Mouse (Mus musculus) kidney, embryonic 14.5 days (tissue): Measurements from ENCODE around the gene Nell2. TPM values are rescaled to one million over a fixed set of nuclear protein-coding genes. Genes with fewer than 3 reads are reported as not detected.

Experiments used
- ATAC-seq: fragments of 200-750 bp; cut with Nextera tagmentation; 2 replicates; pipeline ENCODE4 v1.8.0; 2017; ENCODE audit warnings: moderate number of reproducible peaks, mild to moderate bottlenecking, moderate TSS enrichment, moderate library complexity; ENCODE audit not compliant: low FRiP score, low TSS enrichment
- H3K27ac ChIP-seq: fragments of 300-500 bp; sonication (generic); 2 replicates; pipeline ENCODE4 v1.5.1; 2014; ENCODE audit warnings: low read depth, mild to moderate bottlenecking, low read length, moderate library complexity, mixed read lengths
- H3K27me3 ChIP-seq: fragments of 300-500 bp; sonication (generic); 2 replicates; pipeline ENCODE4 v1.6.1; 2014; ENCODE audit warnings: mild to moderate bottlenecking, low read length; ENCODE audit not compliant: control insufficient read depth, insufficient read depth
- H3K36me3 ChIP-seq: fragments of 300-500 bp; sonication (generic); 2 replicates; pipeline ENCODE4 v1.6.1; 2014; ENCODE audit warnings: low read length, mixed read lengths; ENCODE audit not compliant: control insufficient read depth, insufficient read depth
- H3K4me1 ChIP-seq: fragments of 300-500 bp; sonication (generic); 2 replicates; pipeline ENCODE4 v1.6.1; 2014; ENCODE audit warnings: low read length, mixed read lengths; ENCODE audit not compliant: control insufficient read depth, insufficient read depth
- H3K4me2 ChIP-seq: fragments of 300-500 bp; sonication (generic); replicated peaks from 2 replicates; pipeline ENCODE4 v1.6.1; 2014; ENCODE audit warnings: low read depth, mild to moderate bottlenecking, low read length
- H3K4me3 ChIP-seq: fragments of 300-500 bp; sonication (generic); 2 replicates; pipeline ENCODE4 v1.5.1; 2014; ENCODE audit warnings: mild to moderate bottlenecking, low read length
- H3K9ac ChIP-seq: fragments of 300-500 bp; sonication (generic); 2 replicates; pipeline ENCODE4 v1.6.1; 2014; ENCODE audit warnings: low read depth, mild to moderate bottlenecking, low read length, moderate library complexity
- H3K9me3 ChIP-seq: fragments of 300-500 bp; sonication (generic); 2 replicates; pipeline ENCODE4 v1.6.1; 2016; ENCODE audit warnings: low read length; ENCODE audit not compliant: control insufficient read depth
- WGBS: fragments of 180-500 bp; shearing (Covaris S2); extraction: QIAGEN DNeasy Blood & Tissue Kit; methylation state at CpG from one replicate; pipeline ENCODE4 v1.1.7; 2014; 5-methylcytosine and 5-hydroxymethylcytosine counted together
- polyA plus RNA-seq: library from polyadenylated mRNA; unstranded; fragments of >200 nt; fragmentation: Nextera tagmentation; extraction: Ambion mirVana; gene quantifications from 2 replicates; pipeline ENCODE4 v1.2.1, GENCODE M21; 2014

Nell2 gene
- polyA plus RNA-seq, 1 experiment from 2014 or later: 11.2 TPM

- 78% methylated on average over 2 of the region's 2 CpGs for WGBS
- ATAC-seq: no peak
- H3K4me3 ChIP-seq: no peak overlapping the region
- H3K4me2 ChIP-seq: no peak overlapping the region
- no peaks in the 10 kb centered on the region for H3K36me3 ChIP-seq
- no peaks in the 10 kb centered on the region for H3K9me3 ChIP-seq
- no peak overlapping the region for H3K27ac ChIP-seq
- no peaks in the 10 kb centered on the region for H3K27me3 ChIP-seq
- H3K9ac ChIP-seq: no peak overlapping the region
- H3K4me1 ChIP-seq: no peaks in the 10 kb centered on the region
These were observed 384.2 kb downstream of the Nell2 start for GRCm38 (mm10) chr15:95144131-95144530.

GRCm38 (mm10) chr15:95138709-95139409, 389.5 kb downstream of the Nell2 start:
- no peak overlapping the region for H3K27ac ChIP-seq
- no peaks in the 10 kb centered on the region for H3K36me3 ChIP-seq
- 68% methylated on average over 12 of the region's 12 CpGs for WGBS
- no peaks in the 10 kb centered on the region for H3K9me3 ChIP-seq
- 0 out of 2 replicates have a peak, but pooled peaks cover 2% of the 10 kb centered on the region for H3K4me1 ChIP-seq
- no peak overlapping the region for H3K9ac ChIP-seq
- H3K27me3 ChIP-seq: no peaks in the 10 kb centered on the region
- H3K4me2 ChIP-seq: no peak overlapping the region
- ATAC-seq: no peak
- no peak overlapping the region for H3K4me3 ChIP-seq

GRCm38 (mm10) chr15:95137018-95137810, 391.1 kb downstream of the Nell2 start:
- Histone ChIP-seq H3K9me3 (no peaks in the 10 kb centered on the region), H3K9ac (no peak overlapping the region), H3K4me1 (0 out of 2 replicates have a peak, but pooled peaks cover 2% of the 10 kb centered on the region), H3K27ac (no peak overlapping the region), H3K36me3 (no peaks in the 10 kb centered on the region), H3K27me3 (no peaks in the 10 kb centered on the region), H3K4me2 (no peak overlapping the region), H3K4me3 (no peak overlapping the region)
- WGBS: 80% methylated on average over 10 of the region's 10 CpGs
- no peak for ATAC-seq

GRCm38 (mm10) chr15:95135926-95136609, 392.3 kb downstream of the Nell2 start:
- WGBS: 92% methylated on average over 17 of the region's 17 CpGs
- no peak for ATAC-seq

GRCm38 (mm10) chr15:95131401-95131800, 397.0 kb downstream of the Nell2 start:
- Histone ChIP-seq H3K4me3 (no peak overlapping the region), H3K27ac (no peak overlapping the region), H3K9me3 (no peaks in the 10 kb centered on the region), H3K27me3 (no peaks in the 10 kb centered on the region), H3K9ac (no peak overlapping the region), H3K4me1 (no peaks in the 10 kb centered on the region), H3K4me2 (no peak overlapping the region), H3K36me3 (no peaks in the 10 kb centered on the region)
- no peak for ATAC-seq
- 91% methylated on average over 4 of the region's 4 CpGs for WGBS

More at GRCm38 (mm10) chr15:95135926-95136609, 392.3 kb downstream of the Nell2 start:
- Histone ChIP-seq H3K27me3 (no peaks in the 10 kb centered on the region), H3K36me3 (no peaks in the 10 kb centered on the region), H3K27ac (no peak overlapping the region), H3K9ac (no peak overlapping the region), H3K4me2 (no peak overlapping the region), H3K4me3 (no peak overlapping the region), H3K9me3 (no peaks in the 10 kb centered on the region), H3K4me1 (0 out of 2 replicates have a peak, but pooled peaks cover 2% of the 10 kb centered on the region)

GRCm38 (mm10) chr15:95108626-95109025, 419.7 kb downstream of the Nell2 start:
- Histone ChIP-seq H3K9ac (no peak overlapping the region), H3K4me3 (no peak overlapping the region), H3K27ac (no peak overlapping the region), H3K27me3 (no peaks in the 10 kb centered on the region), H3K4me1 (no peaks in the 10 kb centered on the region), H3K36me3 (no peaks in the 10 kb centered on the region), H3K9me3 (no peaks in the 10 kb centered on the region), H3K4me2 (no peak overlapping the region)
- ATAC-seq: no peak
- WGBS: 93% methylated on average over 4 of the region's 4 CpGs

GRCm38 (mm10) chr15:95107246-95107809, 421.0 kb downstream of the Nell2 start:
- Histone ChIP-seq H3K27ac (no peak overlapping the region), H3K9me3 (no peaks in the 10 kb centered on the region), H3K4me3 (no peak overlapping the region), H3K9ac (no peak overlapping the region), H3K4me1 (no peaks in the 10 kb centered on the region), H3K4me2 (no peak overlapping the region), H3K27me3 (no peaks in the 10 kb centered on the region), H3K36me3 (no peaks in the 10 kb centered on the region)
- 86% methylated on average over 8 of the region's 8 CpGs for WGBS
- no peak for ATAC-seq

- H3K9me3 ChIP-seq: no peaks in the 10 kb centered on the region
- H3K9ac ChIP-seq: no peak overlapping the region
- H3K36me3 ChIP-seq: no peaks in the 10 kb centered on the region
- H3K27ac ChIP-seq: no peak overlapping the region
- no peaks in the 10 kb centered on the region for H3K4me1 ChIP-seq
- no peak for ATAC-seq
- H3K4me3 ChIP-seq: no peak overlapping the region
- H3K27me3 ChIP-seq: no peaks in the 10 kb centered on the region
- H3K4me2 ChIP-seq: no peak overlapping the region
These were observed 426.8 kb downstream of the Nell2 start for GRCm38 (mm10) chr15:95101522-95101921.
